Mouse (Mus musculus) ovary, postnatal 14 days (tissue): ENCODE results near the gene Mgst2.

ENCODE experiments used
- DNase-seq: peaks from one replicate; pipeline ENCODE4 v3.0.0; 2022; ENCODE audit warnings: low spot score

Gene Mgst2

DNA sequence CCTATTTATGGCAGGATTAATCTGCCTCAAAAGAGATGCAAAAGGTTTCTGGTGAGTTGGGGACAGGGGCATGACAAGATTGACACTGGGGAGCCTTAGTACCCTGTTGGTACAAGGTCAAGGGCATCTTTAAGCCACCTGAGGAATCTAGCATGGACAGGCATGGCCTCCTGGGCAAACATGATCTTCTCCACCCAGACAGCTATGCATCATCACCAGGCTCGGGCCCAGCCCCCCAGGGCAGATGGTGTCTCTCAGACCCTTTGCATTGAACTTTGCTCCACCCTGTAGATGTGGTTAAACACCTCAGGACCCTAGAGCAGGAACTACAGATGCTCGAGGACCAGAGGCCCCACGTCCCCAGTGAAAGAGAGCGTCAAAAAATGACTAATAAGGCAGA is at the start of gene Mgst2:
Gene Mgst2 (plus strand): TSS at position 301 of the 400 bp plus-strand sequence.
- DNase-seq: no peak

DNA sequence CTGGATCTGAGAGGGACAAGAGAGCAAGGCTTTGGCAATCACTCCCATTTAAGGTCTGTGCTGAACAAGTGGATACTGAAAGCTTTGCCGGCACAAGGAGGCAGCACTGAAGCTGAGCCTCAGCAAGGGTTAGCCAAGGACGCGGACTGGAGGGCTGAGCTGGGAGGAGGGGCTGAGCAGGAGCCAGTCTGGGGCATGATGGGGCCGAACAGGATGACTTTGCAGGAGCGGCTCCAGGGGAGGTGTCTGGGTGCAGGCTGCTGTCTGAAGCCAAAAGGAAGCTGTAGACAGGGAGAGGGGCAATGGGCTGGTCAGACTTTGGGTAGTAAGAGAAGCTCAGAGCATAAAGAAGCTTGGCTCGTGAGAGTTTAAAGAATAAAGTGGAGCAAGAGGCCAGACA is 48.2 kb upstream of the Mgst2 start:
- DNase-seq: peak; percentile 51

- DNase-seq: no peak
Measured at GRCm38 (mm10) chr3:51612398-51613356, 47.5 kb upstream of the Mgst2 start.

GRCm38 (mm10) chr3:51614278-51614677 is 45.9 kb upstream of the Mgst2 start:
- no peak for DNase-seq

DNA sequence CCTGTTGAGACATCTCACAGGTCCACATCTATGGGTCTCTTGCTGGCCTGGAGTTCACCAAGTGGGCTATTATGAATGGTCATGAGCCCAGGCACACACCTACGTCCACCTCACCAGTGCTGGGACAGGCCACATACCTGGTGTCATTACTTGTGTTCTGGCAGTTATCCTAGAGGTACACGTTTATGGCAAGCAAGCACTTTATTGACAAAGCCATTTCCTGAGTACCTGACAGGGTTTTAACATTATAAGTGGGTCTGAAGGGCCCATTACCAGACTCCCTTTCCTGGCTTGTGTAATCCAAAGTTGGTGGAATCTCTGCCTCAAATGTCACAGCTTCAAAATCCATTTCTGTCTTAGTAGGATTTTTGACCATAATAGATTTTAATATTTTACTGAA is 36.2 kb upstream of the Mgst2 start:
- DNase-seq: no peak

- DNase-seq: no peak
Measured at GRCm38 (mm10) chr3:51627741-51628140, 32.4 kb upstream of the Mgst2 start.

- no peak for DNase-seq
Measured at GRCm38 (mm10) chr3:51628977-51629376, 31.2 kb upstream of the Mgst2 start.

- no peak for DNase-seq
Measured at GRCm38 (mm10) chr3:51630746-51631145, 29.4 kb upstream of the Mgst2 start.

DNA sequence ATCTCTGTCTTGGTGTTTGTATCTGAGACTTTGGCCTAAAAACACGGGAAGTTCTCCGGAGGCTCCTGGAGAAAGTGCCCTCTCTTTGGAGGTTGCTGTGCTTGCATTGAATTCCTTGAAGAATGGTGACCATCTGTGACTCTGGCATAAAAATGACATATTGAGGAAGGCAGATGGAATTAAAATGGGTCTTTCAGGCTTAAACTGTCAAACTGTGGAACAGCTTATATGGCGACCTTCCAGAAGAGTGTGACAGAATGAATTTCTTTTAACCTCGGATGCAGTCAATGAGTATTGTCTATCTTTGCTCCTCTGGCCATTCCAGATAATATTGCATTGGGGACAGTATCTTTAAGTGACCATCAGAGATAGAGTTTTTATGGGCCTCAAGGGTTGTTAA is 28.2 kb upstream of the Mgst2 start:
- DNase-seq: no peak

- DNase-seq: no peak
Measured at GRCm38 (mm10) chr3:51634451-51634850, 25.7 kb upstream of the Mgst2 start.

DNA sequence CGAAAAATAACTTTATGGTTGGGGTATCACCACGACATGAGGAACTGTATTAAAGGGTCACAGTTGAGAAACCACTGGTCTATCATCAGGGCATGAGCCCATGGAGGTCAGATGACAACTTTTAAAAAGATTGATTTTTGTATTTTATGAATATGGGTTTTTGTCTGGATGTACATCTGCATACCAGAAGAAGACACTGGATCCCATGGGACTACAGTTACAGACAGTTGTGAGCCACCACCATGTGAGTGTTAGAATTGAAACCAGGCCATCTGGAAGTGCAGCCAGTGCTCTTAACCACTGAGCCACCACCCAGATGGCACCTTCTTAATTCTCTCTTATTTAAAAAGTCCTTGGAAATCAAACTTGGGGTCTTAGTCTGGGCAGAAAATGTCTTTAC is 24.2 kb upstream of the Mgst2 start:
- no peak for DNase-seq

GRCm38 (mm10) chr3:51636700-51637099 is 23.5 kb upstream of the Mgst2 start:
- no peak for DNase-seq

GRCm38 (mm10) chr3:51637326-51637725 is 22.8 kb upstream of the Mgst2 start:
- no peak for DNase-seq

DNA sequence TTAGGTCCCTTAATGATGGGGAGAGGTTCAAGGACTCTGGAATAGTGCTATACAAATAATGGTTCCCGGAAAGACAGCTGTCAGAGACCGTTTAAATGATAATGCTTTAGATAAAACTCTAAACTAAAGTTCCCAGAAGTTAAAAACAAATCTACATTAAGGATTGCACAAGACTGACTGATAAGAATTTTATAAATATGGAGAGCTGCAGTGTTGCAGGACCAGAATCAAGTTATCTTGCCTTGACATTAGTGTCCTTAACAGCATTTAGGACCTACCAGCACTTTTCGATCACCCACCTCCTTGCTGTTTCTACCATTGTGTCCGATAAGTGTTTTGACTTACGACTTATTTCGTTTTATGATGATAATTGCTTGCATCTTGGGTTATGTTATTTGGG is 21.9 kb upstream of the Mgst2 start:
- DNase-seq: no peak

GRCm38 (mm10) chr3:51645484-51645883 is 14.7 kb upstream of the Mgst2 start:
- no peak for DNase-seq

- no peak for DNase-seq
Measured at GRCm38 (mm10) chr3:51646301-51646700, 13.9 kb upstream of the Mgst2 start.

GRCm38 (mm10) chr3:51647356-51647755 is 12.8 kb upstream of the Mgst2 start:
- DNase-seq: no peak

DNA sequence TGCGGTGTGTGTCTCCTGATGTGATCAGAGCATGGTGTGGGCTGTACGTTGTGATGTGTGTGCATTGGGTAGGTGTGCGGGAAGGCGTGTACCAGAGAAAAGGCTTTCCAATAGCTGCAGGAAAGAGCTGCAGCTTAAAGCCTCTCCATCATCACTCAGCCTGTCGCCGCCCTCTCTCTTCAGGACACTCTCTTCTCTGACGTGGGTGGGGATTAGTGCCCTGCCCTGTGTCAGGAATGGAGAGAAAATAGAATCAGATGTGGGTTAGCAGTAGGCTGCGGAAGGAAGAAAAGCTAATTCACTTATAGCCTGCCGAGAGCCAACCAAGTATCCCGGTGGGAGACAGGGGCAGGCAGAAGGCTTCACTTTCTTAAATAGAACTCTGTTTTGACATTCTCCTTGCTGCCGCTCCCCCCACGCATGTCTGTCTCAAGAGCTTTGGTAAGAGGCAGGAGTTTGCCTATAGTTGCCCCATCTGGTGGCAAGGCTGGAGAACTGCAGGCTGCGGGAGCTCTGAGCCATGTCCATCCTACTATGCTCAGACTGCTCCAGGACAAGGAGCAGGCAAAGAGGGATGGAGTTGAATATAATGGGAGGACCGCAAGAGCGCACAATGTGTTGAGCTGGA is 12.0 kb upstream of the Mgst2 start:
- peak; percentile 75 for DNase-seq

GRCm38 (mm10) chr3:51649426-51649825 is 10.7 kb upstream of the Mgst2 start:
- no peak for DNase-seq

DNA sequence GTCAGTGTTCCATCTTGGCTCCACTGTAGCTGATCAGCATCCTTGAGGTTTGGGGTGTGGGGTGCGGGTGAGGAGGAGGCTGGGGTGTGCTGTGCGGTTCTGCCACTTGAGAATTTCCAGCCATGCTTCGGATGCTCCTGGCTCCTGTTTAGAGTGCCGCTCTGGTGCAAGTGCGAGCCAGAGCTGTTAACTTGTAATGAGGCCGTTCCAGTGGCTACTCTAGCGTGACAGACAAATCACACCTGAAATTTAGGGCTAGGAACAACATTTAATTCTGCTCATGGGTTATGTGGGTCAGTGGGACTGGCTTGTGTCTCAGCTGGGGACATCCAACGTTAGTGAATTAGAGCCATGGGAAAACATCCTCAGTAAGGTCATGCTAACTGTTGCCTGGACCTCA is 10.2 kb upstream of the Mgst2 start:
- DNase-seq: no peak

DNA sequence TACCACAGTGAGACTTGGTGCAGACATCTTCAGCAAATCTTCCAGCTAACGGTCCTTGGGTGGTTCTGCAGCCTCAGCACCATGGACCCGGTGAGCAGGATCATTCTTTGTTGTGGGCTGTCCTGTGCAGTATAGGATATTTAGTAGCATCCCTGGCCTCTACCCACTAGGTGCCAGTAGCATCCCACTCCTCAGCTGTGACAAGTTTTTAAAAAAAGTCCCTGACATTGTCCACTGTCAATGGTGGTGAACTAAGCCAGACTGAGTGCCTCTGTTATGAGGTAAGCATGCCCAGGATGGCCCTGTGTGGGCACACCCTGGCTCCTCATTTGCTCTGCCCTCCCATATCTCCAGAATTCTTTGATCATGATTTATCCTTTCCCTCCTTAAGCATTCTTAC is 9.0 kb upstream of the Mgst2 start:
- no peak for DNase-seq

DNA sequence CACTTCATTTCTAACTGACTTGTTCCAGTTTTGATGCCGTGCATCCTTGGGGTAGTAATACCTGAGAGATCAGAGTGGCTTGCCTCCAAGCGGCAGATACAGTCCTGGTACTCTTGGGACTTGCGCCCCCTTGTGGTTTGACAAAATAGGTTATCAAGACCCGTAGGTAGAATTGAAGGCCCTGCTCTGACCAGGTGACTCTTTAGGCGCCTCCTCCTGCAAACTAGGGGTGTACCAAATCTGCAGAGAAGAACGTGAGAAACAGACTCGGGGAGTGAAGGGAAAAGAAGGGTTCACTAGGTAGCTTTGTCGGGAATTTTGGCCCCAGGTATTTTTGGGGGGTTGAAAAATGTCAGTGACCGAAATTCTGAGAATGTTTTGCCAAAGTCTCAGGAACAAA is 7.9 kb upstream of the Mgst2 start:
- DNase-seq: peak; percentile 76

DNA sequence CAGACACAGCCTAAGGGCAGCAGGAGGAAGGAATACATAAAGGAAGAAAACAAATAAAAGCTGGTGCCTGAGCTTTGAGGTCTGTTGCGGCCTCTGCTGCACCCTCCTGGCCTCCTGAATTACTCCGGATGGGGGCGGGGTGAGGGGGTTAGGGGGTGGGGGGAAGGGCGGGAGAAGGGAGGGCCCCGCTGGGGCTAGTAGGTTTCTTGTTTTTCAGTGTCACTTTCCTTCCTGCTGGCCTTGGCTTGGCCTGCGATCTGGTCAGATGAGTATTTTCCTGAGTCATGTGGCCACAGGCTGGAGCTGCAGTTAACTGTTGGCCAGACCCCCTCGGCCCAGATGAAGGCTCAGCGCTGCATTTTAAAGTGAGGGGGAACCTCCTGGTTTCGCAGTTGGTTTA is 7.5 kb upstream of the Mgst2 start:
- DNase-seq: peak; percentile 30
